Mouse (Mus musculus) right cerebral cortex, postnatal 25 days (tissue): Measurements from ENCODE around the gene Sun5.
"Not testable (repeated sequence)": the region's sequence is repeated elsewhere in the genome, so short reads cannot be mapped to it uniquely, and the experiment has no call there.

Experiments
- DNase-seq: peaks from one replicate; pipeline ENCODE4 v3.0.0; 2022

Sun5 gene

GRCm38 (mm10) chr2:153870984-153871383 is at the start of gene Sun5:
Gene Sun5, minus strand, starts transcription at chr2:153871084.
- DNase-seq, result no peak

- DNase-seq, result no peak
Observed at GRCm38 (mm10) chr2:153917930-153918329, 47.0 kb upstream of the Sun5 start, which contains the start of gene Bpifb3. Gene Bpifb3, plus strand, starts transcription at chr2:153918230.

DNA sequence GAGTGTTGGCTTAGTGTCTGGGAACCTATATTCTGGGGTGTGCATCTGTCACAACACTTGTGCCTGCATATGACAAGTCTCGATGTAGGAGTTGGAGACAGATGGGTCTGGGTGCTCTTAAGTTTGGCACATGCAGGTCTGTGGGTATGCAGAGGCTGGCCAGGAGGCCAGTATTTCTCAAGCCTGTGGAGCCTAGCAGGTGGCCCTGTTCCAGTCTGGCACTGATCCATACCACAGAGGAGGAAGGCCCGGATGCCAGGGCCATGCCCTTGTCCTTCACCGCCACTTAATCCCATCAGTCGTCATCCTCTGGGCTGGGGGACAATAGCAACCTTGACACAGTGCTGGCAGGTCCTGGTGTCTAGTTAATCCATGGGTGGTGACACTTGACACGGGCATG is 43.3 kb upstream of the Sun5 start:
- DNase-seq, result no peak

GRCm38 (mm10) chr2:153906626-153907025 is 35.7 kb upstream of the Sun5 start:
- DNase-seq, result no peak

DNA sequence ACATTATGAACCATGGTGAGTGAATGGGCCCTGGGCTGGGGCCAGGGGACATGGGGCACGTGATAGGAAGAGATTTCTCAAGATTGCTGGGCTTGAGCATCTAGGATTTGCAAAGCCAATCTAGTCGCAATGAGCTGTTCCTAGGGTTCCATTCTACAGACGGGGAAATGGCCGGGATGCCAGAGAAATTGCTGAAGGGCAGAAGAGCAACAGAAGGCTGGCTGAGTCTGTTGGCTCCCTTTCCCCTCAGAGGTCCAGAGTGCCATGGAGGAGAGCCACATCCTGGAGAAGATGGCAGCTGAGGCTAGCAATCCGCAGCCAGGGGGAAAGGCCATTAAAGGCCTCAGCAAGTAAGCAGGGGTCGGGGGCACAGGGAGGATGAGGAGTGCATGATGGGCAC is 31.8 kb upstream of the Sun5 start:
- no peak for DNase-seq

GRCm38 (mm10) chr2:153900088-153900487 is 29.2 kb upstream of the Sun5 start, which contains the start of gene Bpifb6:
Gene Bpifb6, plus strand, starts transcription at chr2:153900388.
- no peak for DNase-seq

- no peak for DNase-seq
Observed at GRCm38 (mm10) chr2:153899111-153899510, 28.2 kb upstream of the Sun5 start.

DNA sequence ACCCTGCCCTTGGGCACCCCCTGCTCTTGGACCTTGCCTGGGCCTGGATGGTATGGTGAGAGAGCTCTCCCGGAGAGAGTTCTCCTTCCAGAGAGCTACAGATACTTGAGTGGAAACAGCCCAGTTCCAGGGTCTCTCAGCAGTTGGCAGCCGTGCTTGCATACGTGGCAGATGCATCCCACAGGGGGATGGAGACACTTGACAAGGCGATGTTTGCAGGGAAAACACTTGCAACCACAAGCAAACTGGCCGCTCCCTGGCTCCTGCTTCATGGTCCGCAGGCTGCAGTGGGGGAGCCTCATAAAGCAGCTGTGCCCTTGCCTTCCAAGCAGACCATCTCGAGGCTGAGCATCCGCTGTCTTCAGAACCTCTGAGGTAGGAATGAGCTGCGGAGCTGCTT is 3.9 kb upstream of the Sun5 start, which contains the start of gene Bpifb2:
Gene Bpifb2, plus strand, starts transcription at position 301 of the 400 bp plus-strand sequence.
- no peak for DNase-seq

GRCm38 (mm10) chr2:153861960-153862359 is 8.9 kb downstream of the Sun5 start:
- no peak for DNase-seq

GRCm38 (mm10) chr2:153860715-153861114 is 10.2 kb downstream of the Sun5 start:
- no peak for DNase-seq

DNA sequence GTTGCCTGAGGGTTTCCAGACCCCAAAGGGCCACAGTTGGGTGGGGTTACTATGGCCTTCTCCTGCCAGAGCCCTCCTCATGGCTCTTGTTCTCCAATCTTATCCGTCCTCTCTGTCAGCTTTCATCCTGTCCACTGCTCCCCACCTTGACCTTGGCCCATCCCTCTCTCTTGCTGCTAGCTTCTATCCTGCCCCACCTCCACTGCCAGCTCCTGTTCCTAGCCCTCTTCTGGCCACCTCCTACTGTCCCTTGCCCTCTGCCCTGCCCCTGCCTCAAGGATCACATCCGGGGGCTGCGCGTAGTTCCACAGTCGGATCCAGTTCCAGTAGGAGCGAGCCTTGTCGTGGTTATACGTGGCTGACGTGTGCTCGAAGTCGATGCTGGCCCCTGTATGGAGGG is 10.6 kb downstream of the Sun5 start:
- DNase-seq, result no peak

DNA sequence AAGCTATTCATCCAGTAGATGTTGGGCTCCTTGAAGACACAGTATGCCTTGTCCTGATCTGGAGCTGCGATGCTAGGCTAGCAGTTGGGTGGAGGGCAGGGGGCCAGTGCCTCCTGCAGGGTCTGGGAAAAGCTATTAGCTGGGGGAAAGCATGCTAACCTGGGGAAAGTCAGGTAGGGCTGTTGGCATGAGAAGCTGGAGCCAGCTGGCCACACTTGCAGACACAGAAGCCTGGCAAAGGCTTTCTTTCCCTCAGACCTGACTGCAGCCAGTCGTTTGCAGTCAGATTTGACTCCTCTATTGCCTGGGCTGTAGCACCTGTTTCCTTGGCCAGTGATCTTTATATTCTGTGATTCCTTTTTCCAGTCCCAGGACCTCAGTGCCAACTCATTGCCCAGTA is 11.3 kb downstream of the Sun5 start:
- no peak for DNase-seq

DNA sequence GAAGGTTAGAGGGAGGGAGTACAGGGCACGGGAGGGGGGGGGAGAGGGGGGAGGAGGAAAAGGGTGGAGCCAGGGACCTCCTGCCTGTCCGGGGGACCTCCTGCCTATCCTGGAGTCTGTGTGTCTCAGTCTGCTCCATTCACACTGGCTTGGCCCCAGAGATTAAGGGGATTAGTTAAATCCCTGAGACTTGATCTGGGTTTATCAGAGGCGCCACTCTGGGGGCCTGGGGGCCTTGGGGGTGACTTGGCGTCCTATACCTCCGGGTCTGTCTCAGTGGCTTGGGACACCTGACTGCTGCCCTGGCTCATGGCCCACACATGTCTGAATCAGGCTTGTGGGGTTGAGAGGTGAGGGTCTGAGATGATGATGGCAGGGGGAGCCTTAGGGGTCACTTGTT is 17.3 kb downstream of the Sun5 start:
- DNase-seq, result no peak

DNA sequence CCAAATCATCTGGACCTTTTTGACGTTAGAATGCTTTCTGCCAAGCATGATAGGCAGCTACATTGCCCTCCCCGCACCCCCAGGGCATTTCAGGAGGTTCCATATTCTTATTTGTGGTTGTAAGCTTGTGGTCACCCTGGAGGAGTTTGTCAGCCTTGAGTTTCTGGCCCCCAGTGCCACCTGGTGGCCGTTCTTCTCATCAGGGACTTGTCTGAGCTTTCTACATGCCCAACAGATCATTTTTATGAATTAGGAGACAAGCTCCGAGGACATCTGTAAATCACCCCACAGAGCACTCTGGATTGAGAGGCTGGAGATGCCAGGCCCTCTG is 19.9 kb downstream of the Sun5 start:
- DNase-seq, result peak; percentile 34

GRCm38 (mm10) chr2:153850351-153851029 is 20.4 kb downstream of the Sun5 start:
- no peak for DNase-seq

GRCm38 (mm10) chr2:153848389-153848788 is 22.5 kb downstream of the Sun5 start:
- no peak for DNase-seq

DNA sequence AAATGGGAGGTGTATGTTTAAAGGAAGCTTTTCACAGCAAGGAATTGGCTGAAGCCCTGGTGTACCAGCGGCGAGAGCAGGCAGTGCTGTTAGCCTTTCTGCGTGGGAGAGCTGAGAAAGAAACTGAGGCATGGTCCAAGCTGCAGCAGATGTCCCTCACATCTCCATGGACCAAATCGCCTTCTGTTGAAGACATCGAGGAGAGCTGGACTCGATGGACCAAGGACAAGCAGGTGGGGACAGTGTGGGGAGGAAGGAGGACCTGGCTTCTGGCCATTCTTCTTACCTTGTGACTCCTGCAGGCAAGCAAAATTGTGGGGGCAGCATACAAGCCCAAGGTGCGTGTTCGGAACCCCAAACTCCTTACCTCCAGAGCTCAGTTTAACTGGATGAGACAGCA is 28.0 kb downstream of the Sun5 start:
- no peak for DNase-seq

- no peak for DNase-seq
Observed at GRCm38 (mm10) chr2:153833291-153833690, 37.6 kb downstream of the Sun5 start.

DNA sequence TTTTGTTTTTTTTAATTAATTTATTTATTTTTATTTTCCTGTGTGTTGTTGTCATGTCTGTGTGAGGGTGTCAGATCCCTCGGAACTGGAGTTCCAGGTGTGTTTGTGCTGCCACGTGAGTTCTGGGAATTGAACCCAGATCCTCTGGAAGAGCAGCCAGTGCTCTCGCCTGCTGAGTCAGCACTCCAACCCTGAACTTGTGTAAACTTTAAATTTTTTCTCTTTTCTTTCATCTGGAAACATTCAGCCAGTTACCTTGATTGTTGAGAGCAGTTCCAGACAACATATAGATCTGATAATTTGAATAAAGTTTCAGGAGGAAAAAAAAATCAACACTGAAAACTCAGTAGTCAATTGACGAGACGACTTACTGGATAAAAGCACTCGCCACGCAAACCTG is 42.2 kb downstream of the Sun5 start:
- DNase-seq, result no peak

DNA sequence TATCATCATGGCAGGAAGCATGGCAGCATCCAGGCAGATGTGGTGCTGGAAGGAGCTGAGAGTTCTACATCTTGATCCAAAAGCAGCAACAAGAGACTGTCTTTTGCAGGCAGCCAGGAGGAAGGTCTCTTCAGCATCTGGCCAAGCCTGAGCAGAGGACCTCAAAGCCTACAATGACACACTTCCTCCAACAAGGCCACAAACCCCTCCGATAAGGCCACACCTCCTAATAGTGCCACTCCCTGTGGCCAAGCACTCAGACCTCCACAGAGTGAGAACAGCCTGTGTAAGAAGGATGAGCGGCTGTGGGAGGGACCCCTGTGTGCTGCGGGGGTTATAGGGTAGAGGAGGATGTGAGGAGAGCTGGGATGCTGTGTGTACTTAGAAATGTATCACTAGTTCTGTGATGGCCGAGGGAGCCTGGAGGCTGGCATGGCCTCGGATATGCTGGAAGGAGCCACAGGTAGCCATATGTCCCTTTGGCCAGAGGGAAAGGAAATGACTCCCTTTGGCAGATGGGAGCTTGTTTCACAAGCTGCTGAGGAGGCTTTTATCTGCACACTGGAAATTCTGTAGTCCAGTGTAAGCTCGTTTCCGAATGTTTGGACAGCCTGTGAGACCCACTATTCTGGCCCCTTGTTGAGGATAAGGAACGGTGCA is 43.6 kb downstream of the Sun5 start:
- no peak for DNase-seq

DNA sequence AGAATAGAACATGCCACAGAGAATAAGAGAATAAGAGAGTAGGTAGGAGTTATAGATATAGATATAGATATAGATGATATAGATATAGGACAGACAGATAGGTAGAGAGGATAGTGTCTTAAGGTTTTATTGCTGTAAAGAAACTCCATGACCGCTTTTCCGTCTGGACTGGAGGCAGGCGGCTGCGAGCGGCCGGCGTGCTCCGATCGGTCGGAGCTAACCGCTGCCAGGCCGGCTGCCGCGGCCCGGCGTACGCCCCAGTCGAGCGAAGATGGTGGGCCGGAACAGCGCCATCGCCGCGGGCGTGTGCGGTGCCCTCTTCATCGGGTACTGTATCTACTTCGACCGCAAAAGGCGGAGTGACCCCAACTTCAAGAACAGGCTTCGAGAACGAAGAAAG is 45.0 kb downstream of the Sun5 start:
- DNase-seq, result not testable (repeated sequence)

DNA sequence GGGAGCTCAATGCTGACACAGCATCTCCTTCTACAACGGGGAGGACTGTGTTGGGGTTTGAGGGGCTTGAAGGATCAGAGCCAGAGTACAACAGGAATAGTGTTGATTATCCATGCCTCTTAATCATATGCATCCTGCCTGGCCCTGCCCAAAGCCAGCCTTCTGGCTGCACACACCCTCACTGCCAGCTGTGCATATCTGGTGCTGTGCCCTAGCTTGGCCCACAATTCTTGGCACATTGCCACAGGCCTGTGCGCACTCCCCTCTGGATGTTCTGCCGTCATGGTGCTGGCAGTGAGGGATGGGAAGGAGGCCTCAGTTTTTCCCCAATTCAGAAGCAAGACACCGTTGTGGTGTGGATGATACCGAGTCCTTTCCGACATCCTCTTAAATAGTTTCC is 46.3 kb downstream of the Sun5 start:
- DNase-seq, result no peak

- DNase-seq, result no peak
Observed at GRCm38 (mm10) chr2:153822005-153822543, 48.8 kb downstream of the Sun5 start.

GRCm38 (mm10) chr2:153809921-153810320 is 61.0 kb downstream of the Sun5 start:
- no peak for DNase-seq
